Mouse (Mus musculus): ENCODE data around the gene Fbxl2. TPM values are rescaled to one million over a fixed set of nuclear protein-coding genes. Genes with fewer than 3 reads are reported as not detected.

Fbxl2 gene
- polyA plus RNA-seq, 1 experiment from 2014 or later, result 4.4 TPM

DNA sequence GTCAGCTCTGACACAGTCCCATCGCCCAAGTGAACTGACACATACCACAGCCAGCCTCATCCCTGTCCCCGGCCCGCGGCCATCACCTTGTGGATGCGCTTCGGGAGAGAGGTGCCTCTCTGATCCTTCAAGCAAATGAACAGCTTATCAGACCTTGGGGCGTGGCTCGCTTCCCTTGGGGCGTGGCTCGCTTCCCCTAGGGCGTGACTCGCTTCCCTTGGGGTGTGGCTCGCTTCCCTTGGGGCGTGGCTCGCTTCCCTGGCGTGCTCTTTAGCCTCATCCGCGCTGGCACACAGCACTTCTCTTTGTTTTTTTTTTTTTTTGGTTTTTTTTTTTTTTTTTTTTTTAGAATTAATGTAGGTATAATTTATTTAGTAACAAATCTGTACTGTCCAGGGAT, 34.8 kb downstream of the Fbxl2 start:
- H3K36me3 ChIP-seq (ENCODE audit: control insufficient read depth, insufficient read depth, low read length), result no peaks in the 10 kb centered on the region
- H3K27ac ChIP-seq (ENCODE audit: low read length), result no peak overlapping the region
- 65% methylated on average over 18 of the region's 18 CpGs for WGBS
- no peaks in the 10 kb centered on the region for H3K27me3 ChIP-seq (ENCODE audit: control insufficient read depth, insufficient read depth, low read length)
- H3K4me1 ChIP-seq (ENCODE audit: control insufficient read depth, insufficient read depth, low read length), result no peaks in the 10 kb centered on the region
- no peak for ATAC-seq (ENCODE audit: insufficient number of reproducible peaks, insufficient read depth, low FRiP score, low read depth)
- H3K4me3 ChIP-seq (ENCODE audit: low read depth, low read length), result no peak overlapping the region
- no peak overlapping the region for H3K4me2 ChIP-seq (replicated peaks; ENCODE audit: low read depth, low read length)
- H3K9ac ChIP-seq (replicated peaks; ENCODE audit: low read depth, low read length), result no peak overlapping the region
- H3K9me3 ChIP-seq (ENCODE audit: control insufficient read depth, low read depth, low read length), result no peaks in the 10 kb centered on the region

DNA sequence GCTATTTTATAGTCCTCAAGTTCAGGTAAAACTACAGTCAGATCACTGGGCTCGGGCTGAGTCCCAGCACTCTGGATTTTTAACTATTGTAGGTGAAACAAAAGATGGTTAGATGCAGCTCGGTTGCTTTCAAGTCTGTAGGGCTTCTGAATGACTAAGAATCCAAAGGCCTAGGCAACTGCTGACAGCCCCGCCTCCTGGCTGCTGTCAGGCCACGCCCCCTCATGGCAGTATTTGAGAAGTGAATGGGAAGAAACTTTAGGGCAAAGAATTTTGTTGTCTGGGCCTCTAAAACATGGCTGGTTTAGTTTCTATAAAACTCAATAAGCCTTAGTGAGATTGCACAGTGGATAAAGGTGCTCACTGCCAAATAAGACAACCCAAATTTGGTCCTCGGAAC, 36.5 kb downstream of the Fbxl2 start:
- WGBS, result 49% methylated on average over 5 of the region's 5 CpGs
- no peaks in the 10 kb centered on the region for H3K4me1 ChIP-seq (ENCODE audit: control insufficient read depth, insufficient read depth, low read length)
- H3K9me3 ChIP-seq (ENCODE audit: control insufficient read depth, low read depth, low read length), result no peaks in the 10 kb centered on the region
- H3K9ac ChIP-seq (replicated peaks; ENCODE audit: low read depth, low read length), result no peak overlapping the region
- H3K4me3 ChIP-seq (ENCODE audit: low read depth, low read length), result no peak overlapping the region
- ATAC-seq (ENCODE audit: insufficient number of reproducible peaks, insufficient read depth, low FRiP score, low read depth), result no peak
- no peak overlapping the region for H3K4me2 ChIP-seq (replicated peaks; ENCODE audit: low read depth, low read length)
- H3K36me3 ChIP-seq (ENCODE audit: control insufficient read depth, insufficient read depth, low read length), result no peaks in the 10 kb centered on the region
- no peaks in the 10 kb centered on the region for H3K27me3 ChIP-seq (ENCODE audit: control insufficient read depth, insufficient read depth, low read length)
- H3K27ac ChIP-seq (ENCODE audit: low read length), result no peak overlapping the region

- H3K9ac ChIP-seq (replicated peaks; ENCODE audit: low read depth, low read length), result no peak overlapping the region
- no peak overlapping the region for H3K27ac ChIP-seq (ENCODE audit: low read length)
- H3K4me3 ChIP-seq (ENCODE audit: low read depth, low read length), result no peak overlapping the region
- no peaks in the 10 kb centered on the region for H3K4me1 ChIP-seq (ENCODE audit: control insufficient read depth, insufficient read depth, low read length)
- ATAC-seq (ENCODE audit: insufficient number of reproducible peaks, insufficient read depth, low FRiP score, low read depth), result no peak
- no peaks in the 10 kb centered on the region for H3K27me3 ChIP-seq (ENCODE audit: control insufficient read depth, insufficient read depth, low read length)
- WGBS, result 93% methylated on average over 9 of the region's 9 CpGs
- no peaks in the 10 kb centered on the region for H3K9me3 ChIP-seq (ENCODE audit: control insufficient read depth, low read depth, low read length)
- H3K4me2 ChIP-seq (replicated peaks; ENCODE audit: low read depth, low read length), result no peak overlapping the region
- H3K36me3 ChIP-seq (ENCODE audit: control insufficient read depth, insufficient read depth, low read length), result no peaks in the 10 kb centered on the region
Measured at GRCm38 (mm10) chr9:114007850-114008350, 38.1 kb downstream of the Fbxl2 start.

DNA sequence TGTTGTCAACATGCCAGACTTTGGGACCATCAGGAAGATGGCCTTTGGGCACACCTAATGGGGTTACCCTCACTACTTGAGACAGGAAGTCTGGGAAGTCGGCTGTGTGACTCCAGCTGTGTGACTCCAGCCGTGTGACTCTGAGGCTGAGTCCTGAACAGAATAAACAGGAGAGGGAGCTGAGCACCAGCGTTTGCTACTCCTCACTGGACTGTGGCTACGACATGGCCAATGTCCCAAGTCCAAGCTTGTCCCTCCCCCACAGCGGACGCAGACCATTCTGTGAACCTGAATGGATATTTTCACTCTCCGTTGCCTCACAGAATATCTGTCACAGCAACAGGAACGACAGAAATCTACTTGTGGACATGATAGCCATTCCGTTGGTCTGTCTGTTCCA, 39.2 kb downstream of the Fbxl2 start:
- Histone ChIP-seq H3K27me3 (ENCODE audit: control insufficient read depth, insufficient read depth, low read length) (no peaks in the 10 kb centered on the region), H3K9me3 (ENCODE audit: control insufficient read depth, low read depth, low read length) (no peaks in the 10 kb centered on the region), H3K27ac (ENCODE audit: low read length) (no peak overlapping the region), H3K36me3 (ENCODE audit: control insufficient read depth, insufficient read depth, low read length) (no peaks in the 10 kb centered on the region), H3K4me1 (ENCODE audit: control insufficient read depth, insufficient read depth, low read length) (no peaks in the 10 kb centered on the region), H3K4me3 (ENCODE audit: low read depth, low read length) (no peak overlapping the region), H3K4me2 (replicated peaks; ENCODE audit: low read depth, low read length) (no peak overlapping the region), H3K9ac (replicated peaks; ENCODE audit: low read depth, low read length) (no peak overlapping the region)
- ATAC-seq (ENCODE audit: insufficient number of reproducible peaks, insufficient read depth, low FRiP score, low read depth), result no peak
- WGBS, result 73% methylated on average over 9 of the region's 9 CpGs

DNA sequence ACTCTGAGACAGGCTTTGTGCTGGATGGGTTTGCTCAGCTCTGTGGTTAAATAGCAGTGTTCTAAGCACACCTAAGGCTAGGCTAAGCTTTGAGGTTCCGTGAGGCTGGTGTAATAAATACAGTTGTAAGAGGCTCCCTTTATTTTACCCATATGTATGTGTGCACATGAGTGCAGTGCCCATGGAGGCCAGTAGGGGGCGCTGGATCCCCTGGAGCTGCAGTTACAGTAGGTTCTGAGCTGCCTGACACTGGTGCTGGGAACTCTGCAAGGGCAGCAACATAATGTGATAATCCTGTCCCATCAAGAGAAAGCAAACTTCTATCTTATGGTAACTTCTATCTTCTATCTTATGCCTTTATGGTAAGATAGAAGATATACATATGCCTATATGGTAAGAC, 47.7 kb downstream of the Fbxl2 start:
- Histone ChIP-seq H3K9ac (replicated peaks; ENCODE audit: low read depth, low read length) (no peak overlapping the region), H3K9me3 (ENCODE audit: control insufficient read depth, low read depth, low read length) (no peaks in the 10 kb centered on the region), H3K27me3 (ENCODE audit: control insufficient read depth, insufficient read depth, low read length) (no peaks in the 10 kb centered on the region), H3K4me3 (ENCODE audit: low read depth, low read length) (no peak overlapping the region), H3K27ac (ENCODE audit: low read length) (no peak overlapping the region), H3K4me2 (replicated peaks; ENCODE audit: low read depth, low read length) (no peak overlapping the region), H3K36me3 (ENCODE audit: control insufficient read depth, insufficient read depth, low read length) (no peaks in the 10 kb centered on the region), H3K4me1 (ENCODE audit: control insufficient read depth, insufficient read depth, low read length) (no peaks in the 10 kb centered on the region)
- ATAC-seq (ENCODE audit: insufficient number of reproducible peaks, insufficient read depth, low FRiP score, low read depth), result no peak
- WGBS, result 55% methylated on average over 2 of the region's 2 CpGs

GRCm38 (mm10) chr9:113992810-113993209, 53.2 kb downstream of the Fbxl2 start:
- no peaks in the 10 kb centered on the region for H3K4me1 ChIP-seq (ENCODE audit: control insufficient read depth, insufficient read depth, low read length)
- H3K9me3 ChIP-seq (ENCODE audit: control insufficient read depth, low read depth, low read length), result no peaks in the 10 kb centered on the region
- WGBS, result 88% methylated on average over 7 of the region's 7 CpGs
- no peak for ATAC-seq (ENCODE audit: insufficient number of reproducible peaks, insufficient read depth, low FRiP score, low read depth)
- H3K9ac ChIP-seq (replicated peaks; ENCODE audit: low read depth, low read length), result no peak overlapping the region
- no peak overlapping the region for H3K4me3 ChIP-seq (ENCODE audit: low read depth, low read length)
- no peak overlapping the region for H3K27ac ChIP-seq (ENCODE audit: low read length)
- H3K36me3 ChIP-seq (ENCODE audit: control insufficient read depth, insufficient read depth, low read length), result no peaks in the 10 kb centered on the region
- no peak overlapping the region for H3K4me2 ChIP-seq (replicated peaks; ENCODE audit: low read depth, low read length)
- no peaks in the 10 kb centered on the region for H3K27me3 ChIP-seq (ENCODE audit: control insufficient read depth, insufficient read depth, low read length)

DNA sequence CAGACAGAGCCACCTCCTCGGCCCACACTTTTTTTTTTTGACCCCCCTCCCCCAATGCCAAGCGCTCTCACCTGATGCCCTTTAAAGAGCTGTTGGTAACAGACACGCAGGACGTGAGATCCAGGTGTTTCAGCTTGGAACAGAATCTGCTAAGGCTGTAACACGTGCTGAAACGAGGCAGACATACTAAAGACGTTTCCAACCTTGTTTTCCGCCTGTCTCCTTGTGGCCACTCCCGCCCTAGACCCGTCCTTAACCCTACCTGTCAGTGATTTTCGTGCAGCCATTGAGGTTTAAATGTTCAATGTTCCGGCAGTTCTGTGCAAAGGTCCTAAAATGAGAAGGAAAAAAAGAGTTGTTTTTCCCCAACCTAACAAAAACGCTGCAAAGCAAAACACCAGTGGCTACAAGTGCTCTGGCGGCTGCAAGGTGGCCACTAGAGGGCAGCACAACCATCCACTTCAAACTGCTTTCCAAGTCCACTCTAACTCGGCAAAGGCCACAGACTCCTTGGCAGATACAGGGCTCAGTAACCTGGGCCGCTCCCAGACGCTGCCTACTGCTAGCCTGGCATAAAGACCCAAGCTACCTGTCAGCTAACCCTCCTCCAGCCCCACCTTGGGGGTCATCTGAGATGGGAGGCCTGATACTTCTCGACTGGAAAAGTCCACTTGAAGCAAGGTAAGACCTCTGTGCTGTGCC, 55.3 kb downstream of the Fbxl2 start:
- H3K27me3 ChIP-seq (ENCODE audit: control insufficient read depth, insufficient read depth, low read length), result no peaks in the 10 kb centered on the region
- H3K27ac ChIP-seq (ENCODE audit: low read length), result no peak overlapping the region
- H3K9me3 ChIP-seq (ENCODE audit: control insufficient read depth, low read depth, low read length), result no peaks in the 10 kb centered on the region
- no peaks in the 10 kb centered on the region for H3K4me1 ChIP-seq (ENCODE audit: control insufficient read depth, insufficient read depth, low read length)
- peak; percentile 73; the same call in 1 of the 2 replicates for ATAC-seq (ENCODE audit: insufficient number of reproducible peaks, insufficient read depth, low FRiP score, low read depth)
- 24% methylated on average over 18 of the region's 18 CpGs for WGBS
- H3K4me2 ChIP-seq (replicated peaks; ENCODE audit: low read depth, low read length), result peak overlapping the region; percentile 39
- 0 out of 2 replicates have a peak overlapping the region, but pooled peaks have one; percentile 8 for H3K4me3 ChIP-seq (ENCODE audit: low read depth, low read length)
- no peaks in the 10 kb centered on the region for H3K36me3 ChIP-seq (ENCODE audit: control insufficient read depth, insufficient read depth, low read length)
- H3K9ac ChIP-seq (replicated peaks; ENCODE audit: low read depth, low read length), result no peak overlapping the region

- Histone ChIP-seq H3K4me1 (ENCODE audit: control insufficient read depth, insufficient read depth, low read length) (no peaks in the 10 kb centered on the region), H3K4me2 (replicated peaks; ENCODE audit: low read depth, low read length) (no peak overlapping the region), H3K4me3 (ENCODE audit: low read depth, low read length) (no peak overlapping the region), H3K27me3 (ENCODE audit: control insufficient read depth, insufficient read depth, low read length) (no peaks in the 10 kb centered on the region), H3K9me3 (ENCODE audit: control insufficient read depth, low read depth, low read length) (no peaks in the 10 kb centered on the region), H3K9ac (replicated peaks; ENCODE audit: low read depth, low read length) (no peak overlapping the region), H3K27ac (ENCODE audit: low read length) (no peak overlapping the region), H3K36me3 (ENCODE audit: control insufficient read depth, insufficient read depth, low read length) (no peaks in the 10 kb centered on the region)
- ATAC-seq (ENCODE audit: insufficient number of reproducible peaks, insufficient read depth, low FRiP score, low read depth), result no peak
- WGBS, result 80% methylated on average over 13 of the region's 13 CpGs
Measured at GRCm38 (mm10) chr9:113984946-113985620, 60.9 kb downstream of the Fbxl2 start.
